Mouse (Mus musculus) heart, postnatal 0 days (tissue): Measurements from ENCODE around the gene Ksr2. TPM values are rescaled to one million over a fixed set of nuclear protein-coding genes. Genes with fewer than 3 reads are reported as not detected.

ENCODE experiments used
- ATAC-seq: fragments of 200-750 bp; cut with Nextera tagmentation; 2 replicates; pipeline ENCODE4 v1.8.0; 2017; ENCODE audit warnings: low read depth, moderate number of reproducible peaks, moderate library complexity; ENCODE audit not compliant: insufficient read depth
- DNase-seq: peaks from one replicate; pipeline ENCODE4 v3.0.0-alpha.2; 2016; ENCODE audit warnings: low spot score
- H3K27ac ChIP-seq: fragments of 300-500 bp; sonication (generic); 2 replicates; pipeline ENCODE4 v1.5.1; 2014; ENCODE audit warnings: low read depth, mild to moderate bottlenecking
- H3K27me3 ChIP-seq: fragments of 300-500 bp; sonication (generic); 2 replicates; pipeline ENCODE4 v1.6.1; 2014; ENCODE audit warnings: low read length, mixed read lengths; ENCODE audit not compliant: control insufficient read depth, insufficient read depth
- H3K36me3 ChIP-seq: fragments of 300-500 bp; sonication (generic); replicated peaks from 2 replicates; pipeline ENCODE4 v1.6.1; 2014; ENCODE audit warnings: low read length, mixed read lengths; ENCODE audit not compliant: control insufficient read depth, insufficient read depth
- H3K4me1 ChIP-seq: fragments of 300-500 bp; sonication (generic); 2 replicates; pipeline ENCODE4 v1.6.1; 2014; ENCODE audit warnings: antibody characterized with exemption; ENCODE audit not compliant: control insufficient read depth, insufficient read depth
- H3K4me2 ChIP-seq: fragments of 300-500 bp; sonication (generic); 2 replicates; pipeline ENCODE4 v1.6.1; 2014; ENCODE audit warnings: low read depth, mild to moderate bottlenecking, low read length, moderate library complexity
- H3K4me3 ChIP-seq: fragments of 300-500 bp; sonication (generic); 2 replicates; pipeline ENCODE4 v1.5.1; 2014; ENCODE audit warnings: low read depth, low read length
- H3K9ac ChIP-seq: fragments of 300-500 bp; sonication (generic); replicated peaks from 2 replicates; pipeline ENCODE4 v1.6.1; 2014; ENCODE audit warnings: low read depth, low read length, mixed read lengths
- H3K9me3 ChIP-seq: fragments of 300-500 bp; sonication (generic); replicated peaks from 2 replicates; pipeline ENCODE4 v1.6.1; 2016; ENCODE audit warnings: low read length; ENCODE audit not compliant: control insufficient read depth
- CTCF ChIP-seq: IDR thresholded peaks from 2 replicates; pipeline ENCODE4 v1.5.1; 2016; ENCODE audit warnings: antibody characterized with exemption, control low read depth, low read depth
- EP300 ChIP-seq: IDR thresholded peaks from 2 replicates; pipeline ENCODE4 v1.6.1; 2016; ENCODE audit warnings: antibody characterized with exemption, low read depth
- WGBS: fragments of 180-500 bp; shearing (Covaris S2); extraction: QIAGEN DNeasy Blood & Tissue Kit; methylation state at CpG from one replicate; pipeline ENCODE4 v1.1.7; 2014; 5-methylcytosine and 5-hydroxymethylcytosine counted together
- polyA plus RNA-seq: library from polyadenylated mRNA; unstranded; fragments of >200 nt; fragmentation: Nextera tagmentation; extraction: Ambion mirVana; gene quantifications from 2 replicates; pipeline ENCODE4 v1.2.1, GENCODE M21; 2015
- total RNA-seq: library from RNA; depleted of rRNA; stranded (reverse); fragments of >200 nt; gene quantifications from 2 replicates; pipeline ENCODE4 v1.2.3, GENCODE M21; 2014; ENCODE audit warnings: low replicate concordance

The Ksr2 gene
- total and polyA plus RNA-seq, 2 experiments from 2014 or later, result under 0.01 TPM; not detected in 1

GRCm38 (mm10) chr5:117669843-117670242, 256.0 kb downstream of the Ksr2 start:
- Histone ChIP-seq H3K4me2 (no peak overlapping the region), H3K9me3 (no peaks in the 10 kb centered on the region), H3K27ac (no peak overlapping the region), H3K27me3 (no peaks in the 10 kb centered on the region), H3K9ac (no peak overlapping the region), H3K4me3 (no peak overlapping the region), H3K4me1 (no peaks in the 10 kb centered on the region), H3K36me3 (no peaks in the 10 kb centered on the region)
- WGBS, result 40% methylated on average over 7 of the region's 7 CpGs
- no peak for DNase-seq
- TF ChIP-seq EP300 (no peak), CTCF (no peak)
- ATAC-seq, result no peak

- DNase-seq (no peak), ATAC-seq (no peak)
- Histone ChIP-seq H3K4me3 (no peak overlapping the region), H3K27ac (no peak overlapping the region), H3K9me3 (no peaks in the 10 kb centered on the region), H3K9ac (no peak overlapping the region), H3K36me3 (no peaks in the 10 kb centered on the region), H3K4me2 (no peak overlapping the region), H3K4me1 (no peaks in the 10 kb centered on the region), H3K27me3 (no peaks in the 10 kb centered on the region)
- WGBS, result 41% methylated on average over 6 of the region's 6 CpGs
- no peak for TF ChIP-seq CTCF
- TF ChIP-seq EP300, result no peak
Measured at GRCm38 (mm10) chr5:117671362-117671761, 257.6 kb downstream of the Ksr2 start.

GRCm38 (mm10) chr5:117675840-117676239, 262.0 kb downstream of the Ksr2 start:
- 54% methylated on average over 8 of the region's 8 CpGs for WGBS
- no peak for TF ChIP-seq CTCF
- no peak for TF ChIP-seq EP300
- H3K27me3 ChIP-seq, result no peaks in the 10 kb centered on the region
- H3K4me3 ChIP-seq, result no peak overlapping the region
- H3K9me3 ChIP-seq, result no peaks in the 10 kb centered on the region
- no peaks in the 10 kb centered on the region for H3K36me3 ChIP-seq
- ATAC-seq (no peak), DNase-seq (no peak)
- no peak overlapping the region for H3K27ac ChIP-seq
- H3K4me2 ChIP-seq, result no peak overlapping the region
- no peaks in the 10 kb centered on the region for H3K4me1 ChIP-seq
- H3K9ac ChIP-seq, result no peak overlapping the region

- Histone ChIP-seq H3K4me2 (no peak overlapping the region), H3K27ac (no peak overlapping the region), H3K9ac (no peak overlapping the region), H3K9me3 (no peaks in the 10 kb centered on the region), H3K4me3 (no peak overlapping the region), H3K27me3 (no peaks in the 10 kb centered on the region), H3K36me3 (no peaks in the 10 kb centered on the region), H3K4me1 (no peaks in the 10 kb centered on the region)
- DNase-seq (no peak), ATAC-seq (no peak)
- no peak for TF ChIP-seq EP300
- no peak for TF ChIP-seq CTCF
- 89% methylated on average over 6 of the region's 6 CpGs for WGBS
Measured at GRCm38 (mm10) chr5:117677231-117677630, 263.4 kb downstream of the Ksr2 start.

- ATAC-seq, result no peak
- Histone ChIP-seq H3K36me3 (no peaks in the 10 kb centered on the region), H3K4me1 (no peaks in the 10 kb centered on the region), H3K27ac (no peak overlapping the region), H3K9ac (no peak overlapping the region), H3K4me3 (no peak overlapping the region), H3K9me3 (no peaks in the 10 kb centered on the region), H3K27me3 (no peaks in the 10 kb centered on the region), H3K4me2 (no peak overlapping the region)
- 76% methylated on average over 5 of the region's 5 CpGs for WGBS
- TF ChIP-seq CTCF, result no peak
- no peak for TF ChIP-seq EP300
- DNase-seq, result no peak
Measured at GRCm38 (mm10) chr5:117678371-117678770, 264.6 kb downstream of the Ksr2 start.

GRCm38 (mm10) chr5:117682226-117682625, 268.4 kb downstream of the Ksr2 start:
- no peaks in the 10 kb centered on the region for H3K36me3 ChIP-seq
- no peak overlapping the region for H3K4me3 ChIP-seq
- WGBS, result 88% methylated on average over 3 of the region's 3 CpGs
- H3K27ac ChIP-seq, result no peak overlapping the region
- TF ChIP-seq CTCF (no peak), EP300 (no peak)
- no peak for ATAC-seq
- H3K4me2 ChIP-seq, result no peak overlapping the region
- H3K9ac ChIP-seq, result no peak overlapping the region
- DNase-seq, result no peak
- no peaks in the 10 kb centered on the region for H3K4me1 ChIP-seq
- no peaks in the 10 kb centered on the region for H3K27me3 ChIP-seq
- no peaks in the 10 kb centered on the region for H3K9me3 ChIP-seq
